Mouse (Mus musculus) lung, postnatal 4 days (tissue): ENCODE measurements around the gene Gm49601.

Experiments
- DNase-seq, 2 experiments: peaks; one replicate each; pipeline ENCODE4 v3.0.0; 2021

Gene Gm49601

DNA sequence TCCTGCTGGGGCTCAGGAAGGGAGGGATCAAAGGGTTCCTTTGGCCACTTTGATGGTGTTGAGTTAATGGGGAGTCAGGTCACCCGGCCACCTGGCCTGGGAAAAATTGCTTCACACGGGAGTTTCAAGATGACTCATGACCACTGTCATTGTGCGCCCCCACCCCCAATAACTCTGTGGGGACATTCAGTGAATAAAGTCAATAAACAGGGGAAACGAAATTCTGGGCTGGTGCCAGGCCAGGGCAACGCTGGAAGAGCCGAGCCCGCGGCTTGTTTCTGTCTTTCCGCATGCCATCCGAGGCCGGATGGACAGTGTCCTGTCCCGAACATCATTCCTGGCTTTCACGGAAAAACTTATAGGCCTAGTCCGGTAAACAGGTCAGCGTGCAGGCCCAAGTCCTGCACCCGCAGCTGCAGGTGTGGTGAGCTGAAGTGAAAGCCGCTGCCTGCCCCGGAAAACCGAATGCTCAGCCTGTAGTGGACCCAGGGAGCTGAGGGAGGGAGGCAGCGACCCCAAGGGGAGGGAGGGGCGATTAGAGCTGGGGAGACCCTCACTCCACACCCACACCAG lies 45.1 kb downstream of the Gm49601 start:
- DNase-seq: no peak

DNA sequence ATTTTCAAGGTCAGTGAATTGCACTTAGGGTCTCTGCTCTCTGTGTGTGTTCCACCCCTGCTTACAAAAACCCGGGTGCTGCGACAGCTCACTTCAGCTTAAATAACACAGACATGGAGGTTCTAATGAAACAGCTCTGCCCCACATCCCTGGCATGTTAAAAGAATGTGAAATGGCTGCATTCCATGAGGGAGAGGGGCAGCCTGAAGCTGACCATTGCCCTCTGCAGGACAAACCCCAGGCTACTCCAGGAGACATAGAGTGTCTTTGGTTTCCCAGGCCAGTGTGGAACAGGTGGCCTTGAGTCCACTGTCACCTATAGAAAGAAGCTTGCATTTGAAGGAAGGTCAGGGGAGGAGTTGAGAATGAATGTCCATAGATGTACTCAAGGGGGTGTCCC lies 45.8 kb downstream of the Gm49601 start:
- no peak for DNase-seq

- no peak for DNase-seq
Measured at GRCm38 (mm10) chr16:18577599-18578160, 48.5 kb downstream of the Gm49601 start.

DNA sequence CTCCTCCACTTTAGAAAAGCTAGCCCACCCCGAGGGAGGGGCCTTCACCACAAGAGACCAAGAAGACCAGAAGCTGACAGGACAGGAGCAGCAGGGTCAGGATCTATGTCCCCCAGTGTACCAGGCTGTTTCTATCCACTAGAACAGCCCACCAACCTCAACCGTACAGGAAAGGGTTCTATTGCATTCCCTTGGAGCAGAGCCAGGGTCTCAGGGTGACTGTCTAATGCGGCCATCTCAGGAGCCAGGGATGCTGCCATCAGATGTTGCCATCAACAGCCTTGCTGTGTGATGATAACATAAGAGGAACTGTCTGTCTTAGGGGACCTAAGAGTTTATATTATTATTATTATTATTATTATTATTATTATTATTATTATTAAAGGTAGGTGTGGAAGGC lies 49.2 kb downstream of the Gm49601 start:
- no peak for DNase-seq

DNA sequence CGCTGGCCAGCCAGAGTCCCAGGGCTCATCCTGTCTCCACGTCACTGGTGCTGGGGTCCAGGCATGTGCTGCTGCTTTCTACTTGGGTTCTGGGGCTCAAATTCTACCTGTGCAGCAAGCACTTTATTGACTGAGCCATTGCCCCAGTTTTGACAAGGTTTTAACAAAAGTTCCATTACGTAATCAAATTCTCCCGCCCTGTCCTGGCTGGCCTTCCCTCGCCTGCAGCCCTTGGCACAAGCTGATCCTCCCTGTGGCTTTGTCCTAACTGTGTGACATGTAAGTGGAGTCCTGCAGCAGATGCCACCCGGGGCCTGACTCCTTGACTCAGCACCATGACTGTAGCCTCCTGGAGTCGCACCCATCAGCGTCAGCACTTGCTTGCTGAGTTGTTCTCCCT lies 52.0 kb downstream of the Gm49601 start:
- DNase-seq: no peak
